In genomic region chrX:140522071-140522765, GRCm38 (mm10) we compare ENCODE assay signal across 12 mouse cellular contexts.
DNase-seq lines count a peak whose midpoint lies in the region; ATAC-seq and TF ChIP-seq lines count a peak whose summit lies in the region.
"Had no signal": no experiment of that assay in that cellular context is flagged by ENCODE, and none has a peak within 500 bp of the region (broad histone marks: within the 10 kb centered on the region; RNA-seq: fewer than 3 reads in every experiment).

No protein-coding gene starts in this region.

- H3K4me2 ChIP-seq in intestine, postnatal 0 days (replicated peaks; ENCODE audit: low read depth), result no peak overlapping the region
- no peak overlapping the region for H3K4me2 ChIP-seq in intestine, embryonic 16.5 days (ENCODE audit: low read depth, low read length)
- H3K4me2 ChIP-seq: forebrain, embryonic 13.5 days; heart, embryonic 13.5 days; limb, embryonic 13.5 days had no signal

- peak; percentile 46 for TF ChIP-seq CTCF in intestine, postnatal 0 days (IDR thresholded peaks at IDR 0.05; ENCODE audit: low read depth)

- no peaks in the 10 kb centered on the region for H3K9me3 ChIP-seq in intestine, postnatal 0 days (ENCODE audit: control insufficient read depth)
- H3K9me3 ChIP-seq in intestine, embryonic 16.5 days (ENCODE audit: control insufficient read depth, low read length), result no peaks in the 10 kb centered on the region
- H3K9me3 ChIP-seq: forebrain, embryonic 13.5 days; heart, embryonic 13.5 days; limb, embryonic 13.5 days had no signal

- no peak overlapping the region for H3K9ac ChIP-seq in intestine, postnatal 0 days (ENCODE audit: low read depth, low read length)
- no peak overlapping the region for H3K9ac ChIP-seq in intestine, embryonic 16.5 days (ENCODE audit: low read depth, low read length)
- H3K9ac ChIP-seq: forebrain, embryonic 13.5 days; heart, embryonic 13.5 days; limb, embryonic 13.5 days had no signal

- H3K36me3 ChIP-seq in intestine, postnatal 0 days (ENCODE audit: control insufficient read depth, insufficient read depth), result no peaks in the 10 kb centered on the region
- no peaks in the 10 kb centered on the region for H3K36me3 ChIP-seq in intestine, embryonic 16.5 days (ENCODE audit: control insufficient read depth, insufficient read depth, low read length)
- H3K36me3 ChIP-seq: heart, embryonic 13.5 days; limb, embryonic 13.5 days had no signal

- no peaks in the 10 kb centered on the region for H3K4me1 ChIP-seq in intestine, postnatal 0 days (replicated peaks; ENCODE audit: control insufficient read depth, insufficient read depth, low read length)
- H3K4me1 ChIP-seq in intestine, embryonic 16.5 days (ENCODE audit: control insufficient read depth, insufficient read depth, low read length), result no peaks in the 10 kb centered on the region

- no peak overlapping the region for H3K4me3 ChIP-seq in intestine, postnatal 0 days (ENCODE audit: low read depth, low read length)
- H3K4me3 ChIP-seq in intestine, embryonic 16.5 days (ENCODE audit: low read length), result no peak overlapping the region
- H3K4me3 ChIP-seq: forebrain, embryonic 13.5 days; heart, embryonic 13.5 days; limb, embryonic 13.5 days had no signal

- no peaks in the 10 kb centered on the region for H3K27me3 ChIP-seq in intestine, postnatal 0 days (replicated peaks; ENCODE audit: control insufficient read depth, insufficient read depth, low read length)
- 0 out of 2 replicates have a peak, but pooled peaks cover 2% of the 10 kb centered on the region for H3K27me3 ChIP-seq in intestine, embryonic 16.5 days (replicated peaks; ENCODE audit: control insufficient read depth, insufficient read depth, low read length)

- H3K27ac ChIP-seq in intestine, postnatal 0 days (ENCODE audit: low read depth, low read length), result no peak overlapping the region
- H3K27ac ChIP-seq in intestine, embryonic 16.5 days (ENCODE audit: low read length), result no peak overlapping the region
- H3K27ac ChIP-seq: forebrain, embryonic 13.5 days; heart, embryonic 13.5 days; limb, embryonic 13.5 days had no signal

- WGBS in intestine, postnatal 0 days, result 48% methylated on average over 14 of the region's 14 CpGs
- WGBS in intestine, embryonic 16.5 days, result 52% methylated on average over 14 of the region's 14 CpGs

- ATAC-seq in intestine, postnatal 0 days, result no peak
- no peak for ATAC-seq in intestine, embryonic 16.5 days
- ATAC-seq: forebrain, embryonic 13.5 days had no signal

- DNase-seq in 416B (ENCODE audit: low read depth), result peak; percentile 50
- peak; percentile 68 to 75 for DNase-seq in gastrocnemius, adult 8-10 months (ENCODE audit: low spot score in 2 of 2)
- DNase-seq in kidney, postnatal 36 days, result peak; percentile 73 to 77
- no peak for DNase-seq in adrenal gland, adult 8-10 months
- no peak for DNase-seq in urinary bladder, adult 18-20 months (ENCODE audit: low spot score in 2 of 2)
- no peak for DNase-seq in thymus, postnatal 10 days (ENCODE audit: low spot score in 2 of 2)
- DNase-seq: cerebellum, adult 11 months had no signal

Comparison
In these comparisons a context has a peak if more than half of its experiments do, and no peak if none do; other contexts are left out.
1. DNase-seq: peak in 416B (single experiment), gastrocnemius, adult 8-10 months (2 of 2) and kidney, postnatal 36 days (2 of 2); none in adrenal gland, adult 8-10 months (single experiment), urinary bladder, adult 18-20 months (0 of 2) and thymus, postnatal 10 days (0 of 2).